Mouse (Mus musculus) stomach, embryonic 15.5 days (tissue): ENCODE data around the gene Cpxm2. TPM values are rescaled to one million over a fixed set of nuclear protein-coding genes. Genes with fewer than 3 reads are reported as not detected.

Experiments
- ATAC-seq: fragments of 200-750 bp; cut with Nextera tagmentation; 2 replicates; pipeline ENCODE4 v1.8.0; 2017; ENCODE audit warnings: low read depth, moderate number of reproducible peaks, moderate TSS enrichment; ENCODE audit not compliant: insufficient read depth, low FRiP score
- H3K27ac ChIP-seq: fragments of 300-500 bp; sonication (generic); 2 replicates; pipeline ENCODE4 v1.5.1; 2015; ENCODE audit warnings: mild to moderate bottlenecking, inconsistent platforms
- H3K27me3 ChIP-seq: fragments of 300-500 bp; sonication (generic); replicated peaks from 2 replicates; pipeline ENCODE4 v1.6.1; 2015; ENCODE audit warnings: inconsistent platforms
- H3K36me3 ChIP-seq: fragments of 300-500 bp; sonication (generic); 2 replicates; pipeline ENCODE4 v1.6.1; 2015; ENCODE audit warnings: inconsistent platforms
- H3K4me1 ChIP-seq: fragments of 300-500 bp; sonication (generic); 2 replicates; pipeline ENCODE4 v1.6.1; 2015; ENCODE audit warnings: inconsistent platforms
- H3K4me2 ChIP-seq: fragments of 300-500 bp; sonication (generic); 2 replicates; pipeline ENCODE4 v1.6.1; 2015; ENCODE audit warnings: mild to moderate bottlenecking, inconsistent platforms
- H3K4me3 ChIP-seq: fragments of 300-500 bp; sonication (generic); replicated peaks from 2 replicates; pipeline ENCODE4 v1.5.1; 2015; ENCODE audit warnings: inconsistent platforms
- H3K9ac ChIP-seq: fragments of 300-500 bp; sonication (generic); 2 replicates; pipeline ENCODE4 v1.6.1; 2015; ENCODE audit warnings: inconsistent platforms
- H3K9me3 ChIP-seq: fragments of 300-500 bp; sonication (generic); 2 replicates; pipeline ENCODE4 v1.6.1; 2016; ENCODE audit warnings: inconsistent platforms
- WGBS: fragments of 180-500 bp; shearing (Covaris S2); methylation state at CpG from one replicate; pipeline ENCODE4 v1.1.7; 2015; 5-methylcytosine and 5-hydroxymethylcytosine counted together
- polyA plus RNA-seq: library from polyadenylated mRNA; unstranded; fragments of >200 nt; fragmentation: Nextera tagmentation; extraction: Ambion mirVana; gene quantifications from 2 replicates; pipeline ENCODE4 v1.2.1, GENCODE M21; 2015

Cpxm2 gene
- polyA plus RNA-seq, 1 experiment from 2014 or later = 2.2 TPM

DNA sequence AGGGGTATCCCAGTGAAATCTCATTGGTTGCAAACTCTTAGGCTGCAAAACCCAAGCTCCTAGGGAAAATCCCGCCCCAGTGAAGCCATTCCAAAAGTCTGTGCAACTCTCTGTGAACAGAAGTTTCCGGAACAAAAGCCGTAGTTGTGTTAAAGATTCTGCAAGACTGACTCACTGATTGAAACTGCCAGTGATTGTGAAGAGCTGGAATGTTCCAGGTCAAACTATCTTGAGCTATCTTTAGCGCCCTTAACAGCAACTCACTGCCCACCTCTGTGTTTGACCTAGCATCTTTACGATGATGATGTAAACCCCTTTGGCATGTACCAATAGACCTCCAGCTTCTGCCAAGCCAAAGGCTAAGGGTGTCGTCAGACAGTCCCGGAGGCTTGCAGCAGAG, 31.3 kb downstream of the Cpxm2 start:
- H3K36me3 ChIP-seq = no peaks in the 10 kb centered on the region
- no peak overlapping the region for H3K27ac ChIP-seq
- H3K4me3 ChIP-seq = no peak overlapping the region
- H3K9ac ChIP-seq = no peak overlapping the region
- no peak for ATAC-seq
- no peaks in the 10 kb centered on the region for H3K4me1 ChIP-seq
- no peak overlapping the region for H3K4me2 ChIP-seq
- no peaks in the 10 kb centered on the region for H3K9me3 ChIP-seq
- 77% methylated on average over 7 of the region's 7 CpGs for WGBS
- H3K27me3 ChIP-seq = no peaks in the 10 kb centered on the region

DNA sequence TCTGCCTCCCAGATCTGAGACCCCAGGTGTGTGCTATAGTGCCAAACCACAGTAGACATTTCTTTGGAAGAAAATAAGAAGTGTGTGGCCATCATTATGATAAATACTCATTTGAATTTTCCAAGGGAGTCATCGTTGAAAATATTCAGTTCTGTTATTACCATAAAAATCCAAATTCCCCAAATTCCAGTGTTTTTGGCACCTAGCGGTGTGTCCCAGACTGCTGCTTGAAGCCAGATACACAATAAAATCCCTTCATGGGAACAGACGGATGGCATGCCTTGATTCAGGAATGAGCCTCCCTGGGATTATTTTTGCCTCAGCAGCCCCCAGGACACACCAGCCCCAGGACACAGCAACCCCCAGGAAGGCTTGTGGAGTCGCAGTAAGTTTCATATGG, 34.7 kb downstream of the Cpxm2 start:
- no peaks in the 10 kb centered on the region for H3K9me3 ChIP-seq
- no peaks in the 10 kb centered on the region for H3K27me3 ChIP-seq
- H3K27ac ChIP-seq = no peak overlapping the region
- WGBS = 79% methylated on average over 4 of the region's 4 CpGs
- H3K4me1 ChIP-seq = no peaks in the 10 kb centered on the region
- ATAC-seq = no peak
- no peak overlapping the region for H3K9ac ChIP-seq
- no peak overlapping the region for H3K4me3 ChIP-seq
- no peaks in the 10 kb centered on the region for H3K36me3 ChIP-seq
- no peak overlapping the region for H3K4me2 ChIP-seq

DNA sequence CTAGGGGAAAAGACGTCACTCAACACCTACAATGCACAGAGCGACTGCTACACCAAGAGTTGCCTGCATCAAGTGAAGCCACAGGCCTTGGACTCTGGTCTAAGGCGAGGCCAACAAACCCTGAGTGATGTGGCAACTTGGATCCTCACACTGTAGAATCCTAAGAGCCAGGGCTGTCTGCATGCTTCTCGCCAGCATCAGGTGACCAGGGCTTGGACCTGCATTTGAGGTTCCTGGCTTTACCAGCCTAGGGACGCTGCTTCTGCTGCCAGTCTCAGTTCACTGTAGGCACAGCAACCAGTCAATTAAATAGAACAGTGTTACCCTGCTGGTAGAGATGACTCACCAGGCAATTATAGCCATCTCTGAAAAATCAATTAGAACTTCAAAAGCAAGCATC, 42.8 kb downstream of the Cpxm2 start:
- Histone ChIP-seq H3K27me3 (no peaks in the 10 kb centered on the region), H3K4me2 (no peak overlapping the region), H3K9me3 (no peaks in the 10 kb centered on the region), H3K36me3 (no peaks in the 10 kb centered on the region), H3K4me1 (no peaks in the 10 kb centered on the region), H3K9ac (no peak overlapping the region), H3K4me3 (no peak overlapping the region), H3K27ac (no peak overlapping the region)
- WGBS = 68% methylated on average over 5 of the region's 5 CpGs
- ATAC-seq = no peak

DNA sequence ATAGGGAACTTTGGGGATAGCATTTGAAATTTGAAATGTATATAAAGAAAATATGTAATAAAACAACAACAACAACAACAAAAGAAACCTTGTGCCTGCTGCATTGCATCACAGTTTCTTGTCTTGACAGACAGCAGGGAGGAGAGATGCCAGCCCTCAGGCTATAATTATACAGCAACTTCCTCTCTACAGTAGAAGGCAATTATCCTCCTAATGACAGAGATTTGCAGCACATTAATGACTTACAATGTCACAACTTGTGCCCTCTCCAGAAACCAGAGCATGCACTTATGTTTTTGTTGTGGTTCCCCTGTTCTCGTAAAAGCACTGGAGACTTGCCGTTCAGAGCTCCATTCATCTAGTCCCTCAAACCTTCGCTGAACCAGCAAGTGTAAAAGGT, 44.2 kb downstream of the Cpxm2 start:
- H3K27ac ChIP-seq = no peak overlapping the region
- no peak overlapping the region for H3K4me2 ChIP-seq
- 75% methylated on average over 3 of the region's 3 CpGs for WGBS
- no peaks in the 10 kb centered on the region for H3K4me1 ChIP-seq
- no peaks in the 10 kb centered on the region for H3K36me3 ChIP-seq
- ATAC-seq = no peak
- H3K27me3 ChIP-seq = no peaks in the 10 kb centered on the region
- H3K4me3 ChIP-seq = no peak overlapping the region
- H3K9me3 ChIP-seq = no peaks in the 10 kb centered on the region
- no peak overlapping the region for H3K9ac ChIP-seq

DNA sequence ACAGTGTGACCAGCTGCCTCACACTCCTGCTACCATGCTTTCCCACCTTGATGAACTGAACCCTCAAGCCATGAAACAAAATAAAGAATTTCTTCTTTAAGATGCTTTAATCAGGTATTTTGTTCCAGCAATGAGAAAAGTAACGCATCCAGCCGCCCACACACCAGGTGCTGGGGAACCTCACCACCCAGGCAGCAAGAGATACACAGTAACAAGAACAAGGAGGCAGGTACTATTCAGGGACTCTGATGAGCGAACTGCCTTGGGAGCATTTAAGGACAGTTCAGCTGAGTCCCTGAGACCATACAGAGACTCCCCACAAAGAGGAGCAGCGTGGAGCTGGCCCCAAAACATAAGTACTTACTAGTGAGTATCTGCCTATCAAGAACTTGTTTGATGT, 47.6 kb downstream of the Cpxm2 start:
- Histone ChIP-seq H3K27me3 (no peaks in the 10 kb centered on the region), H3K4me1 (no peaks in the 10 kb centered on the region), H3K4me2 (no peak overlapping the region), H3K9me3 (no peaks in the 10 kb centered on the region), H3K9ac (no peak overlapping the region), H3K27ac (no peak overlapping the region), H3K4me3 (no peak overlapping the region), H3K36me3 (no peaks in the 10 kb centered on the region)
- ATAC-seq = no peak
- WGBS = 87% methylated on average over 4 of the region's 4 CpGs

DNA sequence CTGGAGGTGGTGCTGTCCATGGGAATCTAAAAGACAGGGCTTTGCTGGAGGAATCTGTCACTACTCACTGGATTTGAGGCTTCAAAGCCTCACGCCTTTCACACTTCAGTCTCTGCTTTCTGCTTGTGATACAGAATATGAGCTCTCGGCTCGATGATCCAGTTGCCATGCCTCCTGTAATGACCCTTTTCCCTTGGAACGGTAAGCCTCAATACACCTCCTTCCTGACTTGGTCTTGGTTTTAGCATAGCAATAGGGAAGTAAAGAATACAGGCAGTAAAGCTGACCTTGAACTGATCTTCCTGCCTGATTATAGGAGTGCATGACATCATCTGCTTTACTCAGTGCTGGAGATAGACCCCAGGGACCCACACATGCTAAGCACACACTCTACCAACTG, 49.2 kb downstream of the Cpxm2 start:
- Histone ChIP-seq H3K27me3 (no peaks in the 10 kb centered on the region), H3K36me3 (no peaks in the 10 kb centered on the region), H3K4me2 (no peak overlapping the region), H3K4me1 (no peaks in the 10 kb centered on the region), H3K27ac (no peak overlapping the region), H3K4me3 (no peak overlapping the region), H3K9ac (no peak overlapping the region), H3K9me3 (no peaks in the 10 kb centered on the region)
- no peak for ATAC-seq
- 81% methylated on average over 4 of the region's 4 CpGs for WGBS

DNA sequence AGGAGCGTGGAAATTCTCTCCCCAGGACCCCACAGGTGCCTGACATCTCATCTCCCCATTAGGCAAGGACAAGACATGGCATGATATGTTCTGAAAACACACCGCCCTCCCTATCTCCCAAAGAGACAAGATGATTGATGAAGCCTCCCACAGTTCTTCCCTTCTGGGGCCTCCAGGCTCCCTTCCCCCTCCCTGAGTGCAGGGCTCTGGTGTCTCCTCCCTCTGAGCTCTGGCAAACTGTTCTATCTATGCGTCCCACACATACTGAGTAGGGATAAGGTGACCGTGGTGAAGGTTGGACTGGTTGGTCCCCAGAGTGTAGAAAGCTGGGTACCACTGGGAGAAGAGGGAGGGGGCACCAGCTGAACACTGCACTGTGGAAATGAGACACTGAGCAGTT, 56.1 kb downstream of the Cpxm2 start:
- Histone ChIP-seq H3K27ac (no peak overlapping the region), H3K36me3 (no peaks in the 10 kb centered on the region), H3K9me3 (no peaks in the 10 kb centered on the region), H3K4me3 (no peak overlapping the region), H3K4me1 (no peaks in the 10 kb centered on the region), H3K27me3 (no peaks in the 10 kb centered on the region), H3K4me2 (no peak overlapping the region), H3K9ac (no peak overlapping the region)
- WGBS = 38% methylated on average over 4 of the region's 4 CpGs
- ATAC-seq = no peak

DNA sequence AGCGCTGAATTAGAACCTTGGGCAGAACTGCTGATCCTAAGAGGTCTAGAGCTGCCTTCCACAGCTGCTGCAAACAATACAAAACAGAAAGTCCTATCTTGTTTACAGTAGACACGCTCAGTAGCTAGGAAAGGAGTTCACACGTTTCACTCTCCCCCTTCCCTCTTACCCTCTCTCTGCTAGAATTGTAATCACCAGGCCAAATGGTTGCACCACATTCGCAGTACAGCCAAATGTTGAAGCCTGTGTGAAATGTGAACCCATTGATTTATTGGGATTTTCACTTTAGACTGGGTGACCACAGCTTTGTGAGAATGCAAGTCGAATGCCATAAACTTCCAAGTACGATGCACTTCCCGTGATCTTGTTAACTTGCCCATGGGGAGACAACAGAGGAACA, 59.9 kb downstream of the Cpxm2 start:
- Histone ChIP-seq H3K27ac (no peak overlapping the region), H3K4me3 (no peak overlapping the region), H3K4me1 (no peaks in the 10 kb centered on the region), H3K36me3 (no peaks in the 10 kb centered on the region), H3K9me3 (no peaks in the 10 kb centered on the region), H3K27me3 (no peaks in the 10 kb centered on the region), H3K4me2 (no peak overlapping the region), H3K9ac (no peak overlapping the region)
- ATAC-seq = no peak
- WGBS = 55% methylated on average over 7 of the region's 7 CpGs

DNA sequence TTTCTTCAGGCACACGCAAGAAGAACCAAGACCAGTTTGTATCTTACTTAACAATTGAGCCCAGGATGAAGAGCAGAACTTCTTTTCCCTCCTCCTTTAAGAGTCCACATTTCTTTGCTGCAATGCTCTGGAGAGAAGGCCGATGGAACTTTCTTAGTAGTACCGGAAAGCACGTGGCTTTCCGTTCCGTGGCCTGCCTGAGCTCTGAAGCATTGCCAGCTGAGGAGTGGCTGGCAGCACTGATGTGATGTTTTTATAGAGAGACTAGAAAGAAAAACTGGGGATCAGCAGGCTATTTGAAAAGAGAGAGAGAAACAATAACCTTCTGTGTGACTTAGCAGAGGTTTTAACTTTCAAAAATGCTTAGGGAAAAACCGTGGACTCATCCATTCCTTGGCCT, 63.0 kb downstream of the Cpxm2 start:
- H3K4me1 ChIP-seq = no peaks in the 10 kb centered on the region
- no peak overlapping the region for H3K27ac ChIP-seq
- no peak overlapping the region for H3K9ac ChIP-seq
- H3K4me3 ChIP-seq = no peak overlapping the region
- H3K9me3 ChIP-seq = no peaks in the 10 kb centered on the region
- H3K27me3 ChIP-seq = no peaks in the 10 kb centered on the region
- no peak overlapping the region for H3K4me2 ChIP-seq
- ATAC-seq = no peak
- WGBS = 87% methylated on average over 7 of the region's 7 CpGs
- no peaks in the 10 kb centered on the region for H3K36me3 ChIP-seq

DNA sequence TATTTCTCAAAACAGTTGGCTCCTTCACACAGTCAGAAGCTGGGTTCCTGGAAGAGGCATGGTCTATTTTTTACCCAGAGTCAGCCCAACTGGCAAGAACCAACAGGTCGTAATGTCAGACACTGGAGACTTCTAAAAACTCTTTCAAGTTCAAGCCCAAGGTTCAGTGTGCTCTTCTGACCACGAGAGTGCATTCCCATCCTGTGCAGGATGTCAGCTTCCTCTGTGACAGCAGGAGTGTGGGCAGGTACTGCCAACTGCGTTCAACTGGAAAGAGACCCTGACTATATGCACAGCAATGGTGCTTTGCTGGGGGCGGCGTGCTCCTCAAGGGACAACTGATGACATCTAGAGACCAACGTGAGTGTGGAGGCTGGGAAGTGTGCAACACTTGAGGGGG, 65.9 kb downstream of the Cpxm2 start:
- no peak overlapping the region for H3K27ac ChIP-seq
- no peaks in the 10 kb centered on the region for H3K36me3 ChIP-seq
- H3K9ac ChIP-seq = no peak overlapping the region
- no peak for ATAC-seq
- H3K9me3 ChIP-seq = no peaks in the 10 kb centered on the region
- no peak overlapping the region for H3K4me2 ChIP-seq
- H3K4me1 ChIP-seq = no peaks in the 10 kb centered on the region
- no peak overlapping the region for H3K4me3 ChIP-seq
- no peaks in the 10 kb centered on the region for H3K27me3 ChIP-seq
- 65% methylated on average over 6 of the region's 6 CpGs for WGBS

DNA sequence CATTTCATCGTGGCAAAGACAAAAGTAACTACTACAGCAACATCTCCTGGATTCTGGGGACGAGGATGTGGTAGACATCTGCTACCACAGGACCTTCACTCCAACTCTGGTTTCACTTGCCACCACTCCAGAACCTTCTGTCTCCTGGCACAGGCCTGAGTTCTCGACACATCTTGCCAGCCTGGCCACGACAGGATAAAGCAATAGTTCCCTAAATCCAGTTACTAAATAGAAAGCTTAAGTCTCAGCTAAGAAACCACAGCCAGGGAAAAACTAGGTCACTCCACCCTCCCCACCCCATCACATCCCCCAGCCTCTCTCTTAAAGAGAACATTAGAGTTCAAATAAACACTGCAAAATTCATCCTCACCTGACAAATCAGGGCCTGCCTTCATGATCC, 66.4 kb downstream of the Cpxm2 start:
- Histone ChIP-seq H3K36me3 (no peaks in the 10 kb centered on the region), H3K27ac (no peak overlapping the region), H3K4me2 (no peak overlapping the region), H3K4me1 (no peaks in the 10 kb centered on the region), H3K27me3 (no peaks in the 10 kb centered on the region), H3K9me3 (no peaks in the 10 kb centered on the region), H3K4me3 (no peak overlapping the region), H3K9ac (no peak overlapping the region)
- no peak for ATAC-seq
- 64% methylated on average over 4 of the region's 4 CpGs for WGBS

DNA sequence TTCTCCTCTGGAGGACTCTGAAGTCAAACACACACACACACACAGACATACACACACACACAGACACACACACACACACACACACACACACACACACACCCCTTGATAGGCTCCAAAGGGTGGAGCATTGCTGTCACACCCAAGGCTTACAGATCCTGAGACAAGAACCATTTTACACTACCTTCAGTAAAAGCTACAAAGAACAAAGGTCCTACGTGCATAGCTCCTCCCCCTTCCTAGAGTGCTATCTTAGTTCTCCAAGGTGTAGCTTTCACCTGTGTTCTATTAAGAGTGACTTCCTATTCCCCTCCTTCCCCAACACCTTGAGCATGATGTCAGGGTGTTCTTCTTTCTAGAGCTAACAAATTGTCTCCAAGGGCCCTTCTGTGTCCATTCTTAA, 78.7 kb downstream of the Cpxm2 start:
- H3K9ac ChIP-seq = no peak overlapping the region
- no peaks in the 10 kb centered on the region for H3K4me1 ChIP-seq
- WGBS = 58% methylated on average over 1 of the region's 1 CpGs
- no peak overlapping the region for H3K27ac ChIP-seq
- H3K4me2 ChIP-seq = no peak overlapping the region
- H3K27me3 ChIP-seq = no peaks in the 10 kb centered on the region
- no peak overlapping the region for H3K4me3 ChIP-seq
- H3K9me3 ChIP-seq = no peaks in the 10 kb centered on the region
- no peak for ATAC-seq
- no peaks in the 10 kb centered on the region for H3K36me3 ChIP-seq

DNA sequence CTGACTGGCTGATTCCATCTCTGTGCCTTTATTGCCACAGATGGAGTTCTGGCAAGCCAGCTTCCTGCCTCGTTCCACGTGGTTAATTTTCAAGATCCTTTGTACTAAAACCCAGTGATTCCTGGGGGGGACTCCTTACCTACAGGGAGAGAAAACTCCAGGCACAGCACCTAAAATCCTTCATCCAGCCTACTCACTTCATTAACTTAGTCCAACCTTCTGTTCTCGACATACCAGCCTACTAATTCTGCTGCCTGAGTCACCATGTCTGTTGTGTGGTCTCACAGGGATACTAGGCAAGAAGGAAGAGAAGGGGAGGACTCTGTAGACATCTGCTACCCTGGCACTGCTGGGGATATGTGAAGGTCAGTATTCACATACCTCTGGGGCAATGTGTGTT, 80.0 kb downstream of the Cpxm2 start:
- no peak for ATAC-seq
- Histone ChIP-seq H3K36me3 (no peaks in the 10 kb centered on the region), H3K9me3 (no peaks in the 10 kb centered on the region), H3K27me3 (no peaks in the 10 kb centered on the region), H3K4me2 (no peak overlapping the region), H3K4me3 (no peak overlapping the region), H3K9ac (no peak overlapping the region), H3K4me1 (no peaks in the 10 kb centered on the region), H3K27ac (no peak overlapping the region)
- 77% methylated on average over 3 of the region's 3 CpGs for WGBS
